Mouse (Mus musculus): ENCODE results near the gene Abca1. TPM values are rescaled to one million over a fixed set of nuclear protein-coding genes. Genes with fewer than 3 reads are reported as not detected.

Gene Abca1
- total RNA-seq, 2 experiments from 2014 or later: 16.1 to 18.2 TPM

GRCm38 (mm10) chr4:53152655-53153054 is 7.0 kb downstream of the Abca1 start:
- intact Hi-C loops (cut with DNase I): no loop called here
- DNase-seq: no peak

GRCm38 (mm10) chr4:53150516-53150915 is 9.2 kb downstream of the Abca1 start:
- DNase-seq: no peak
- intact Hi-C loops (cut with DNase I): no loop called here

- intact Hi-C loops (cut with DNase I): no loop called here
These were observed 10.1 kb downstream of the Abca1 start for GRCm38 (mm10) chr4:53149644-53150043.

GRCm38 (mm10) chr4:53148817-53149216 is 10.9 kb downstream of the Abca1 start:
- DNase-seq: no peak
- intact Hi-C loops (cut with DNase I): no loop called here

More at GRCm38 (mm10) chr4:53149644-53150043, 10.1 kb downstream of the Abca1 start:
- DNase-seq: no peak

- no peak for DNase-seq
- intact Hi-C loops (cut with DNase I): no loop called here
These were observed 12.2 kb downstream of the Abca1 start for GRCm38 (mm10) chr4:53147454-53147853.

- no peak for DNase-seq
- intact Hi-C loops (cut with DNase I): no loop called here
These were observed 12.6 kb downstream of the Abca1 start for GRCm38 (mm10) chr4:53147046-53147445.

- no peak for DNase-seq
- intact Hi-C loops (cut with DNase I): no loop called here
These were observed 13.3 kb downstream of the Abca1 start for GRCm38 (mm10) chr4:53146227-53146949.

- intact Hi-C loops (cut with DNase I): no loop called here
- DNase-seq: no peak
These were observed 14.1 kb downstream of the Abca1 start for GRCm38 (mm10) chr4:53145434-53146168.

- DNase-seq: no peak
- intact Hi-C loops (cut with DNase I): no loop called here
These were observed 15.1 kb downstream of the Abca1 start for GRCm38 (mm10) chr4:53144571-53144970.

- no peak for DNase-seq
- intact Hi-C loops (cut with DNase I): no loop called here
These were observed 15.7 kb downstream of the Abca1 start for GRCm38 (mm10) chr4:53144021-53144420.

- DNase-seq: no peak
These were observed 19.0 kb downstream of the Abca1 start for GRCm38 (mm10) chr4:53140678-53141077.

GRCm38 (mm10) chr4:53139495-53139894 is 20.2 kb downstream of the Abca1 start:
- DNase-seq: no peak
- intact Hi-C loops (cut with DNase I): no loop called here

More at GRCm38 (mm10) chr4:53140678-53141077, 19.0 kb downstream of the Abca1 start:
- intact Hi-C loops (cut with DNase I): no loop called here

- DNase-seq: no peak
- intact Hi-C loops (cut with DNase I): no loop called here
These were observed 20.7 kb downstream of the Abca1 start for GRCm38 (mm10) chr4:53138974-53139373.

GRCm38 (mm10) chr4:53137087-53137486 is 22.6 kb downstream of the Abca1 start:
- no peak for DNase-seq

GRCm38 (mm10) chr4:53134816-53135215 is 24.9 kb downstream of the Abca1 start:
- intact Hi-C loops (cut with DNase I): no loop called here
- DNase-seq: no peak

More at GRCm38 (mm10) chr4:53137087-53137486, 22.6 kb downstream of the Abca1 start:
- intact Hi-C loops (cut with DNase I): no loop called here

GRCm38 (mm10) chr4:53133995-53134394 is 25.7 kb downstream of the Abca1 start:
- intact Hi-C loops (cut with DNase I): no loop called here
- DNase-seq: no peak

GRCm38 (mm10) chr4:53131538-53131937 is 28.2 kb downstream of the Abca1 start:
- intact Hi-C loops (cut with DNase I): no loop called here
- no peak for DNase-seq

GRCm38 (mm10) chr4:53130622-53131517 is 28.8 kb downstream of the Abca1 start:
- intact Hi-C loops (cut with DNase I): no loop called here
- no peak for DNase-seq

GRCm38 (mm10) chr4:53129716-53130301 is 29.9 kb downstream of the Abca1 start:
- intact Hi-C loops (cut with DNase I): no loop called here
- no peak for DNase-seq

GRCm38 (mm10) chr4:53127266-53127665 is 32.4 kb downstream of the Abca1 start:
- DNase-seq: no peak
- intact Hi-C loops (cut with DNase I): no loop called here

- intact Hi-C loops (cut with DNase I): no loop called here
- DNase-seq: no peak
These were observed 32.9 kb downstream of the Abca1 start for GRCm38 (mm10) chr4:53126794-53127193.

All from heart, postnatal 10 days (tissue).